Mouse (Mus musculus) c-Kit-negative CD71-positive TER-119-positive erythroid progenitor cells, embryonic 14.5 days (primary cell): ENCODE measurements around the gene Rftn2.

Source experiments
- DNase-seq: peaks from one replicate; pipeline ENCODE4 v3.0.0-alpha.2; 2013; ENCODE audit warnings: low read depth, low spot score

Rftn2 gene

DNA sequence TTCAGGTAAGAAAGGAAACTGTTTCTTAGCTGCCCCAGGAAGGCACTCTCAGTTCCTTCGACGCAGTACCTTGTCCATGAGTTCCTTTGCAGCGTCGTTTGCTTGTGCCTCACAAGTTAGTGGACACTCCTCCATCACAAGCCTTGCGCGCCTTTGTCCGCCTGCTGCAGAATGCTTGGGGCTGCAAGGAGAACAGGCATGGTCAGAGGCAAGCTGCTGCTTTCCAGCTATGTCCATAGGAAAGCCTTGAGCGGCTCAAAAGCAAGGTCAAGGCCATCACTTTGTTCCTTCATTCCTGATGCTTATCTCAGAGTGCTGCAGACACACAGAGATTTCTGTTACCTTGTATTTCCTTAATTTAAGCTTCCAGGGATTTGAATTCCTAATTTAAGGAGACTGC lies 15.5 kb downstream of the Rftn2 start:
- no peak for DNase-seq

DNA sequence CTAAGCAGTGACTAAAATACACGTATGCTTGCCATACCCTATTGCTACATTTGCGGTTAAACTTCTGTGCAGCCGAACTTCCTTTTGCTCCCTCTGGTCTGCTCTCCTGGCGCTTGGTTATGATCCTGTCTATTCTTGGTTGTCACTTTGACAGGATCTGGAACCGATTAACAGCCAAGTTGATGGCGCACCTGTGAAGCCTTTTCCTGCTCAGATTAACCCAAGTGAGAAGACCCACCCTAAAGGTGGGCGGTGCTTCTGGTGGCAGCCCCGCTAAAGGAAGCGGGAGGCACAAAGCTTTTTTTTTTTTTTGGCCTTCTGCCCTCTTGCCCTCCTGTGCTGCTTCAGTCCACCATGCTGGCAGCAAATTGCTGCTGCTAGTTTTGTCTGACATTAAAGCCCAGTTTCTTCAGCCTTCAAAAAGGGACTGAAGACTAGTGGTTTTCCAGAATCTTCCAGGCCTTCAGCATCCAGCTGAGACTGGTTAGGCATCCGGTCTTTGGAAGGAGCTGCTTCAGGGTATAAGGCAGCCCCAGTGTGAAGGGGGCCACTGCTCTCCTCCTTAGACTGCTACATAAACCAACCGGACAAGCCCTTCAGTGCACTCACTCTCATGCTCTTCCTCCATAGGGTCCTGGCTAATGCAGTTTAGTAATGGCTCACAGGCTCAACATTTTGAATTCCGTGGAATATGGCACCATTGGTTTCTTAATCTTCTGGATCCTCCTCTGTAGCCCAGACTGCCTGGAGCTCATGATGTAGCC lies 16.2 kb downstream of the Rftn2 start:
- no peak for DNase-seq

DNA sequence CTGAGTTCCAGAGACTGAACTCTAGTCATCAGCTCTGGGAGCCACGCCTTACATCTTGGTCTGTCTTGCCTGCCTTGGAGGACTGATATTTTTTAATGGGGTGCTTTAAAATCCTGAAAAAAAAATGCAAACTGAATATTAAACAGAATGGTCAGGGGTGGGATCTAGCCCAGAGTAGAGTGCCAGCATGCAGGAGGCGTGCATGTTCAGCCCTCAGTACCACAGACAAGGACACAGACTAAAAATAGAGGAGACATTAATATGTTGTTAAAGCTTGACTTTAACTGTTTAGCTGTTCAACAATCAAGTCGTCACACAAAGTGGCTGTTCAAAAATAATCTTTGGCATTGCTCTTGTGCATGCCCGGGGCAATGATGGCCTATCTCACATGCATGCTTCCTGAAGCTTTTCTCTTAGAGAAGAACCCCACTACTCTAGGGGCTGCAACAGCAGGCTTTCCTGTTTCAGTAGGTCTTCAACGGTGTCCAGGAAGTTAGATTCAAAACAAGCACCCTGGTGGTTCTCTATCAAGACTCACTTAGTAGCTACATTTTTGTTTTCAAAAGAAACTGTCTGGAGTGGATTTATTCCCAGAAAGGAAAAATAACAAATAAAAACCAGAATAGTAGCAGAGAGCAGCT lies 18.0 kb downstream of the Rftn2 start:
- no peak for DNase-seq

DNA sequence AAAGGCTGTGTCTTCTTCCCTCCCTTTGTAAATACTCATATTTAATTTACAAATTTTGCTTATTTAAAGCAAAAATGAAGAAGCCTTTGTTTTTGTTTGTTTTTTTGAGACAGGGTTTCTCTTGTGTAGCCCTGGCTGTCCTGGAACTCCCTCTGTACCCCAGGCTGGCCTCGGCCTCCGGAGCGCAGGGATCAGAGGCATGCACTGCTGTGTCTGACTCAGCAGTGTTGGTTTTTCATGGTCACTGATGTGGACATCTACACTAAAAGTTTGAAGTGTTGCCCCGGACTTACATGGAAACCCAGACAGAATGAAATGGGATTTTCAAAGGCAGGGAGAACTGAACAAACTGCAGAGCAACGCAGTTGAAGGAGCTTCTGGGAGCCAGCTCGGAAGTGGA lies 19.0 kb downstream of the Rftn2 start:
- no peak for DNase-seq

DNA sequence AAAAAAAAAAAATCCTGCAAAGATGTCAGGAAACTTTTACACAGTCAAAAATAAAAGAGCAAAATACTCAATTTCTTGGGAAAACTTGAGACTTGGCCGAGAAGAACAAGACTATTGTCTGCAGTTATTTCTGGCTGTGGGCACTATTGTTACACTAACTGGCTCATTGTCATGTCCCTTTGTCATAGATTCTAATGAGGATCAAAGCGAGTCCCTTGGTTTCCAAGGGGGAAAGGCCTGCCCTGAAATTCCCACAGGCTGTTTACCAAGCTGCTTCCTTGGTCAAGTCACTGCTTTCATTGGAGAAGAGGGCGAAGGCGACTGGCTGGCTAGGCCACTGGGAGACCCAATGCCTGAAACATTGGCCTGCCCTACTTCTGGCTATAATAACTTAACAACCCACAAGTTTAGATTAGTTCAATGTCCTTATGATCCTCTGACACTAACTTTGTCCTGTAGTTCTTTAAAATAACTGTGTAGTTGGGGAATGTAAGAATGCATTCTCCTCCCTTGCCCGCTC lies 20.7 kb downstream of the Rftn2 start:
- no peak for DNase-seq

DNA sequence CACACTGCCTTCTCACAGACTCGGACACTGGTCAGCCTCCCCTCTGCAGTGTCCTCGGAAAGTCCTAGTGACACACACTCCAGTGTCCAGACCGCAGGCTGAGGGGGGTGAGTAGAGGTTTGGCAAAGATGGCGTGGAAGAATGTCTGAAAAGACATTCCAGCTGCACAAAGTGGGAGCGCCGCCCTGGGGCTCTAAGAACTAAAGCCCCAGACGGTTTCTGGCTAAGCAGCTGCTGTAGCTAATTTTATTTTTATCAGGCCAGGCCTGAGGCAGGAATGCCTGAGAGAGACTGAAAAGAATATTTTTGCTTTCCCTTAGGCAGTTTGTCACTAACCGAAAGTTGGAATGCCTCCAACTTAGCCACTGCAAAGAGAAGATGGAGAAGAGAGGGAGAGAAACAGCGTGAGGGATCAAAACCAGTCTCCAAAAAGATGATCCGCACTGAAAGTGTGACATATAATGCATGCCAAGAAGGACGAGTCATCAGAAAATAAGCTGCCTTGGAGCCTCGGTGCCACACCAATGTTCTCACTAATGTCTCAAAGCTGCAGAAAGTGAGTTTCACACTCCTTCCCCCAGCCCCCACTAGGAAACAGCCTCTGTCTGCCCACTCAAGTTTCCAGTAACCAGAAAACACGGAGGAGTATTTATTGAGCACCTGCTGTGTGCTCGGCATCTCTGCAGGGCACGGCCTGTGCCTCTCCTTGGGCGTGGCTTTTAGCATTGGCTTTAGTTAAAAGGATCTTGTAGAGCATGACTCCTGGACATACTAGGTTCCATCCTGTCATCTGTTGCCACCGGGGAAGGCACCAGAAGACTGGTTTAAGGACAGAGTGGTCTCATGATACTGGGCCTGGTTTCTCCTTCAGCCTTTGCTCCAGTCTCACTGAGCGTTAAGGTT lies 24.5 kb downstream of the Rftn2 start:
- DNase-seq = no peak

DNA sequence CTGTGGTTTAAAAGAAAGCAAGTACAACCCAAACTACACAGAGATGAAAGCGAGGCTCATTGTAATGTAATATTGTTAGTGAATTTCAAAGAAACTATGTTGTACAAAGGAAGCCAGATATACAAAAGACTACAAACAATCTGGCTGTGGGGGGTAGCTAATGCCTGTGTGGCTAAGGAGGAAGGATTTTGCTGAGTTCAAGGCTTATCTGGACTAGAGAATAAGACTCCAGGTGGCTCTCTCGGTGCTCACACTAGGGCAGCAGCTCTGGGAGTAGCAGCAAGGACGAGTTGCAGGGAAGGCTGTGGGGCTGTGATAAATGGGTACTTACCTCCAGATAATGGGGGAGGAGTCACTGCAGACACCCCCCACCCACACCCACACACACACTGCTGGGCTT lies 27.9 kb downstream of the Rftn2 start:
- no peak for DNase-seq

DNA sequence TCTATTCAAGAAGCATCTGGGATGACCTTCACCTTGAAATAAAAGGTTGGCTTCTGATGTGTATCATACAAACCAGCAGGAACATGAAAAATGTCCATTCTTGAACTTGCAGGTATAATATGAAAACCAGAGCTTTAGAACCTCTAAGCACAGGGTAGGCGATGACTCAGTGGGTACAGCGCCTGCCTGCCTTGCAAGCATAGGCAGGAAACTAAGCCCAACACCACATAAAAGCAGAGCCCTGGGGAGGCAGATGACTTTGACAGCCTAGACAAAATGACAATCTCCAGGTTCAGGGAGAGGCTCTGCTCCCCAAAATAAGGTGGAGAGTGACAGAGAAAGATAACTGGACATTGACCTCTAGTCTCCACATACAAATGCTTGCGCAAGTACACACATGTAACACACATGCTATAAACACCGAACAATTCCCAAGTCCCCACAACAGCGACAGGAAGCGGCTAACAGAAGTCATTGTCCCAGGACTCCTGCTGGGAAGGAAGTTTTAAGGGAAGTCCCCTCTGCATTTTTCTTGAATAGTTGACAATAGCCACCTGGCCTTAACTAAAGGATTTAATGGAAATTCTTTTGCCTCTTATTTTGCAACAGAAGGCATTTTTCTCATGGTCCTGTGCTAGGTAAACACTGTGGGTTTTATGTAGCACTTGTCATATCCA lies 30.1 kb downstream of the Rftn2 start:
- DNase-seq = no peak

DNA sequence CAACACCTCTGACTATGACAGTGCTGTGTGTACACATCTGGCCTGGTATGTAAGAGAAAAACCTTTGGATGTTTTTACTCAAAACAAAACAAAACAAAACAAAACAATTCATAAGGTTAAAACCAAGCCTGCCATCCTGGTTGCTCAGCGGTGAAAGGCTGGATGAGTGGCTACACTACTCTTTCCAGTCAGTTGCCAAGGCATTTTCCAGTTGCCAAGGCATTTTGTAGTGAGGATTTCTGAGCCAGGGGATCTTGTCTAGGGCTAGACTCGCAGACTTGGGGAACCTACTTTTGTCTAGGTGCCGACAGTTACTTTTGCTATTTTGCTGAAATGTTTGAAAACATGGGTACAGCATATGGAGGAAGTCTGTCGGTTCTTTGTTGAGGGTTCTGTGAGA lies 31.6 kb downstream of the Rftn2 start:
- DNase-seq = no peak

DNA sequence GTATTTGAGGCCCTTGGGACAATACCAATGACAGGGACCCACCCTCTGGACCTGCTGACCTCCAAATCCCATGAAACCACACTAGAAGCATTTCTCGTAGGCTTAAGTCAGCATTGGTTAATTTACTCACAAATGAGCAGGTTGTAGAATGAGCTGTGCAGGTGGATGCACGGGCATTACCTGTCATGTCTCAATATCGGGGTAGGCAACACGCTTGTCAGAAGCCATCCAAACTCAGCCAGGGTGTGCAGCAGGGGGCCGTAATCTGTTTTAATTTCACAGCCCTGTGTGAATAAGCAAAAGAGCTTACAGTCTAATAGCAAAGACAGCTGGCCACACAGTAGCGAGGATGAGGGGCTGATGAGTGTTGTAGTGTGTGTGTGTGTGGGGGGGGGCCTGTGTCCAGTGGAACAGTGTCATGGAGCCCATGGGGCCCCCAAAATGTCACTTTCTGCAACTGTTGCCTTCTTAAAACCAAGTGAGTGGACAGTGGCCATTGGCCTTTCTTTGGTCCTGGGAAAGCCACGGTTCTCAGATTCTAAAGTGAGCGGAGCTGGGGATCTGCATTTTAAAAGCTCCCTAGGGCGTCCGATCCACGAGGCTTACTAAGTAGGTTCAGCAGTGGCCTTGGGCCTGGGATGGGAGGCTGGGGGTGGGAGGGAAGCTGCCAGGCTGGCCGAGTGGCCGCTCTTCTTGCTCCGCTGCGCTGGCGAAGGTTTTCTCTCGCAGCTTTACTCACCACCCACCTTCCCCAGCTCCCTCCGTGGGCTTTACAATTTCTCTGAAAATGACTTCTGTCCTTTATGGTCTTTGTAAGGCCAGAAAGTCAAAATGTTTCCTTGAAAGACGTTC lies 32.3 kb downstream of the Rftn2 start:
- no peak for DNase-seq

DNA sequence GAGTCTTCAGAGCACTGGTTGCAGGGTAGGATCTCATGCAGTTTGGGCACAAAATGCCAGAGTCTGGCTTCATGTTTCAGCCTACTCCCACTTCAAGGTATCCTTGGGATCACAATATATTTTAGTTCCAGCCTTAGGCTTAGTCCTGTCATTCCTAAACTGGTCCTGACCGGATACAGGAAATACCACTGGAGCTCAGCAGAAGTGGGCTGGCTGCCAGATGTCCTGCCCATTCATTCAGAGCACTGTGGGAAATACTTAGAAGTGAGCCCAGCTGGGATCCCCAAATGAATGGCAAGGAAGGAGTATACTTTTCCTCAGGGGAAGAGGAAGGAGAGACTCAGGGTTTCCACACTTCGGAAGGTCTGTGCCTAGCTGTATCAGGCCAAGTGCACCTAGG lies 33.3 kb downstream of the Rftn2 start:
- DNase-seq = no peak

DNA sequence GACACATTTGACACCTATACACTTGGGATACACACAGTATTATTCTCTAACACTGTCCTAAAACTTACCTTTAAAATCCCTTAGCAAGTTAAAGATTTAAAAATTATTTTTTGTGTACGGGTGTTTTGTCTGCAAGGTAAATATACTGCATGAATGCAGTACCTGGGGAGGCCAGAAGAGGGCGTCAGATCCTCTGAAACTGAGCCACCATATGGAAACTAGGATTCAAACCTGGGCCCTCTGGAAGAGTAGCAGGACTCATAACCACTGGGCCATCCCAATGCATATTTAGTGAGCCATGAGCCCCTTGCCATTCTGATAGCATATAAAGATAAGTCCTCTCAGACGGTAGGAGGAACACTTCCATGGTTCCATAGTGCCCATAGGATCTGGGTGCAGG lies 33.8 kb downstream of the Rftn2 start:
- DNase-seq = no peak

DNA sequence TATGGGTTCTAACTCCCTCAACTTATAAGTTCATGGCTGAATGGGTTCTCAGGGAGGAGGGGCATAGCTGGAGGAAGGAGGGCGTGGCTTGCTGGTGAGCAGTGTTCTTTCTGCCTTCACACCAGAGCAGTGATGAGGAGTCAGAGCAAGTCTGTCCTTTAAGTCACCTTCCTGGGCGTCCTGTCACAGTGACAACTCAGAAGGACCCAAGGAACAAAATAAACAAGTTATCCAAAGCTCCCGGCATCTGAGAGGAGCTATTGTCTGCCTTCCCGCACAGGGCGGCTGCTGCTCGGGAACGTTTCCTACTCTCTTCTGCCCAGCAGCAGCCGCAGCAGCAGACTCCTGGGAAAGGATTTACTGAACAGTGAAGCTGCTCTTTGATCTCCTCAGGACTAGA lies 34.6 kb downstream of the Rftn2 start:
- no peak for DNase-seq

DNA sequence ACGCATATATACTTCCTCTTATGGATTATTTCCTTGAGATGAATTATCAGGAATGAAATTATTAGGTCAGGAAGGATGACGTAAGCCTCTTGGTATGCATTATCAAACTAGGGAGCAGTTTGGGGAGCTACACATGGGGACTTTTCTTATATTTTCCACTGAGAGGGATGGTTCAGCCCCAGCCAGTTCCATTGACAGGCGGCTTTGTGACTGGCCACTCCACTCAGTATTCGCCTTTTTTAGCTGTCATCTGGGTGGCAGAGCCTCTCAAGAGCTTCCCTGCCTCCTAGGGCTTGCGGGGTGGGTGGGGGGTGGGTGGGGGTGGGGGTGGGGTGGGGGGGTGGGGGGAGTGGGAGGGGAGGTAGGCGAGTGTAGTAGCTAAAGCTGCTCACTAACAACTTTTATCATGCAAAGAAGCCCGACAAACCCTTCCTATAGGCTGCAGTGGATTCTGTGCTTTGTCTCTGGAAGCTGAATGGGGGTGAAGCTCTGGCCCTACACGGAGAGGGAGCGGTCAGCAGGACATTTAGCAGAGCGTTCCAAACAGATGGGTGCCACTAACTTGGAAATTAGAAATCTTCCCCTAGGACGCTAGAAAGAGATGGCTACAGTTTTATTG lies 39.9 kb downstream of the Rftn2 start:
- no peak for DNase-seq

DNA sequence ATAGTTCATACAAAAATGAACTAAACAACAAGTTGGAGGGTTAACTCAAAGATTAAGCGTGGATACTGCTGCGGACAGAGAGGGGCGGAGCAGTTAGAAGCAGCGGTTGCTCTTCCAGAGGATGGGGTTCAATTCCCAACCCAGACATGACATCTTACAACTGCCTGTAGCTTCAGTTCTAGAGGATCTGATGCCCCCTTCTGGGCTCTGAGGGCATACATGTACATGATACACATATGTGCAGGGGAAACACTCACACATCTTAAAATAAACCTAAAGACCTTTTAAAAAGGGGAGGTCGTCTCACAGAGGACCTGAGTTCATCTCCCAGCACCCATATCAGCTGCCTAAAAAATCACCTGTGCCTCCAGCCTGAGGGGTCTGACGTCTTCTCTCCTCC lies 40.9 kb downstream of the Rftn2 start:
- DNase-seq = no peak

DNA sequence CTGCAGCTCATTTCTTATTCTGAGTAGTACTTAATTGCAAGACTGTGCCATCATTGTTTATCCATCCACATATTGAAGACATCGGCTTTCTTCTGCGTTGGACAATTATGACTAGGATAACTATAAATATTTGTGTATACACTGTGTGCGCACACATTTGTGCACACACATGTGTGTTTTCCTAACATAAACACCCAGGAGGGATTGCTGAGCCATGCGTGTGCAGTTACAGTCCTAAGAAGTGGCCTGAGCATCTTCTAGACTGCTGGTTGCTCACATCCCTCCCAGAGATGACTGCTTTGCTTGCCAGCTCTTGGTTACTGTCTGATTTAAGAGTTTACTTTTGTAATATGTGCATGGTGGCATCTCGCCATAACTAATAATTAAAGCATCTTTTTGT lies 44.2 kb downstream of the Rftn2 start:
- no peak for DNase-seq

DNA sequence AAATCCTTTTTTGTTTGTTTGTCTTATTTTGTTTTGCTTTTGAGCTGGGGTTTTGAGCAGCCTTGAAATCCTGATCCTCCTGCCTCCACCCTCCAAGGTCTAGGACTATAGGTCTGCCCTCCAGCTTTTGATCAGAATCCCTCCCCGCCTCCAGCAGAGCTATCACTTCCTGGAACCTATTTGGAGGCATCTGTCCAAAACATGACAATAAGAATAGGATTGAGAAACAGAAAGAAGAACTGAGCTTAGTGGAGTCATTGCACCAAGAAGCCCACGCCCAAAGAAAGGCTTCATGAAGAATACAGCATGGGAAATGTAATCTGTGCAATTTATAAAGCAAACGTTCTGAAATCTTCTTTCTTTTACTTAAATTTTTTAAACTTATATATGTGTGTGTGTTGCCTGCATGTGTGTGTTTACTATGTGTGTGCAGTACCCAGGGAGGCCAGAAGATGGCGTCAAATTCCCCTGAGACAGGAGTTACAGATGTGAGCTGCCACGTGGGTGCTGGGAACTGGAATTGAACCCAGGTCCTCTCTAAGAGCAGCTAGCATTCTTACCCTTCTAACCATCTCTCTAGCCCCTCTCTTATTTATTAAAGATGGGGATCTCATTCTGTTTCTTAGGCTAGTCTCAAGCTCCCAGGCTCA lies 46.5 kb downstream of the Rftn2 start:
- DNase-seq = no peak

DNA sequence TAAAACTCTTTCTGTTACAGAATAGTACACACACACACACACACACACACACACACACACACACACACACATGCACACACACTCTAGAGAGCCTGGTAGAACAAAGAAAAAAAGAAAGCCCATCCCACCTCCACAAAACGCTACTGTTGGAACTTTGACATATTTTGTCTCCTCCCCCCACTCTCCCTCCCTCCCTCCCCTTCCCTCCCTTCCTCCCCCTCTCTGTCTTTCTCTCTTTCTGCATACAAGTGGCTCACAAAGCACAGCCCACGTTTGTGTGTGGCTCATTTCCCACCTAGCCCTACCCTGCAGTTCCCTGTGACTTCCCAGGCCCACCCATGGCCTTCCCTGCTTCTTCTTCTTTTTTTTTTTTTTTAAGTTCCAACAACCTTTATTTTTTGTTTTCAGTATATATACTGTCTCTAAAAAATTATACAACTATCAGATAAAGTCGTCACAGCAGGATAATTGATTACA lies 52.0 kb downstream of the Rftn2 start:
- DNase-seq = no peak

DNA sequence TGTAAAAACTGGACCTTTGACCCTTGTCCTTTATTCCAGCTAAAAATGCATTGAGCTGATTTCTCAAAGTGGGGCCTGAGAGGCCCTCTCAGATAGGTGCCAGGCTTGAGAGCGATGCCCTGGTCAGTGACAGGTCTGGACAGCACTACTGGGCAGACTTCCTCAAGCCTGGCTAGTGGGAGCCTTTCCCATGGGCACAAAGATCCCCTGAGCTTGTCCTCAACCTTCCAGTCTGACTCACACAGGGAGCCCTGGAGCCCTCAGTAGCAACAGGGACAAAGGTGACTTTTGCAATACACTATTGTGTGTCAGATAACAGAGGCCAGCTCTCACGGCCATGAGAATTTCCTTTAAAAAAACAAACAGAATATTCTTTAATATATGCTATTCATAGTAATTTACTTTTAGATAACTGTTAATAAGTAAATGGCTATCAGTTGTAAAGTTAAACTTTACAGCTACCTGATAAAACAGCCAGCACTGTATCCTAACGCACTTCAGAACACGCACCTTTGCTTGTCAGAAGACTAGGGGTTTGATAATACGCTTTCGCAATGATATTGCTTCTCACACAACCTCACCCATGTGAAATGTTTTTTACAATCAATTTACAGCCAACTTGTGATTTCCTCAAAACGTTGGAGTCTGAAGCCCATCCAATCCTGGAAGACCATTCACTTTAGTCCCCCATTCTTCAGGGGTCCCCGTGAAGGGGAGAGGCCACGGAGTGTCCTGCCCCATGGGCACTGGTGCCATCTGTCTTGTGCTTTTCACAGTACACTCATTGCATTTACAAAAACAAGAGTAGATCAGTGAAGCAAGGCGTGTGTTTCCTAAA lies 52.6 kb downstream of the Rftn2 start:
- no peak for DNase-seq
